In the genomic region with DNA sequence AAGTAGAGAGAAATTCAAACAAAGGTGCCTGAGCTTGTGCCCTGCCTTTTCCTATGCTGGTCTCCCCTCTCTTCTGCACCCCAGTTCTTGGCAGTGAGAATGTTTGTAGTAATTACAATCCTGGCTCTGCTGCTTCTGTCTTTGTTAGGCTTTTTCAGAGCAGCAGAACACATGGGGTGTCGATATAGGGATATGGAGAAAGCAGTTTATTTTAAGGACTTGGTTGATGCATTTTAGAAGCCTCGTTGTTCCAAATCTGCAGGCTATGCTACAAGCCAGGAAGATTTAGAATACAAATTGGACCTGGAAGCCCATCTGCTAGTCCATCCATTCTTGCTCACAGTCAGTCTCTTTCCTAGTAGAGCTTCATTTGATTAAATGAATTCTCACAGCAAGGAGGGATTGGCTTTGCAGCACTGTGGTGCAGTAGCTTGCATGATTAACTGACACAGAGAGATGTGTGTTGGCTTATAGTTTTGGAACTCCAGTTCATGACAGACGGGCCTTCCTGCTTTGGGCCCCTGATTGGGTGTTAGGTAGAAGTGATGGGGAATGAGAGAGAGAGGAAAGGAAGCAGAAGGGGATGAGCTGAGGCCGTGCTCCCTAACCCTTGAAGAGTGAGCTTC, we compare ENCODE assay signal across 30 mouse cellular contexts. TPM values are rescaled to one million over a fixed set of nuclear protein-coding genes. Genes with fewer than 3 reads are reported as not detected.
DNase-seq lines count a peak whose midpoint lies in the region; ATAC-seq and TF ChIP-seq lines count a peak whose summit lies in the region.
"Had no signal": no experiment of that assay in that cellular context is flagged by ENCODE, and none has a peak within 500 bp of the region (broad histone marks: within the 10 kb centered on the region; RNA-seq: fewer than 3 reads in every experiment).

No protein-coding gene starts in this region.

- ATAC-seq in forebrain, postnatal 0 days = peak; percentile 90
- ATAC-seq: activated CD4-positive, CD25-positive, alpha-beta regulatory T cell, adult 4 months; CD4-positive, CD25-positive, alpha-beta regulatory T cell, adult 4 months; intestine, postnatal 0 days; liver, postnatal 0 days; midbrain, embryonic 16.5 days had no signal

- H3K27ac ChIP-seq in forebrain, postnatal 0 days (ENCODE audit: low read depth, low read length) = 0 out of 2 replicates have a peak overlapping the region, but pooled peaks have one; percentile 51
- H3K27ac ChIP-seq in forebrain, embryonic 10.5 days = no peak overlapping the region
- H3K27ac ChIP-seq in layer of hippocampus, adult 2 months = peak overlapping the region; percentile 78
- H3K27ac ChIP-seq: embryonic facial prominence, embryonic 13.5 days; gastrocnemius, adult 2 months; heart, adult 2 months; hindbrain, embryonic 14.5 days; limb, embryonic 12.5 days had no signal

- 52% methylated on average over 4 of the region's 4 CpGs for WGBS in forebrain, postnatal 0 days
- WGBS in forebrain, embryonic 10.5 days = 88% methylated on average over 4 of the region's 4 CpGs

- H3K4me3 ChIP-seq in forebrain, postnatal 0 days (ENCODE audit: low read depth, low read length) = no peak overlapping the region
- H3K4me3 ChIP-seq in forebrain, embryonic 10.5 days = no peak overlapping the region
- H3K4me3 ChIP-seq in layer of hippocampus, adult 2 months = no peak overlapping the region
- H3K4me3 ChIP-seq: embryonic facial prominence, embryonic 13.5 days; erythroblast, embryonic 14.5 days; gastrocnemius, adult 2 months; heart, adult 2 months; heart, embryonic 12.5 days; limb, embryonic 12.5 days had no signal

- H3K4me2 ChIP-seq in forebrain, postnatal 0 days (ENCODE audit: low read depth) = no peak overlapping the region
- H3K4me2 ChIP-seq: embryonic facial prominence, embryonic 13.5 days; heart, embryonic 12.5 days; hindbrain, embryonic 14.5 days; limb, embryonic 12.5 days; midbrain, embryonic 11.5 days had no signal

- no peaks in the 10 kb centered on the region for H3K9me3 ChIP-seq in forebrain, postnatal 0 days (ENCODE audit: low read length)
- no peaks in the 10 kb centered on the region for H3K9me3 ChIP-seq in forebrain, embryonic 10.5 days
- H3K9me3 ChIP-seq: embryonic facial prominence, embryonic 13.5 days; heart, embryonic 12.5 days; limb, embryonic 12.5 days had no signal

- H3K9ac ChIP-seq in forebrain, postnatal 0 days = no peak overlapping the region
- H3K9ac ChIP-seq: embryonic facial prominence, embryonic 13.5 days; heart, embryonic 12.5 days; hindbrain, embryonic 14.5 days; limb, embryonic 12.5 days; liver, postnatal 0 days had no signal

- DNase-seq in forebrain, postnatal 0 days = peak; percentile 48
- DNase-seq in forebrain, embryonic 10.5 days (ENCODE audit: extremely low spot score, low spot score) = no peak
- peak in 1 of 2 experiments; percentile 56 for DNase-seq in layer of hippocampus, adult 2 months (ENCODE audit: low spot score in 2 of 2)
- DNase-seq in layer of hippocampus, postnatal 25 days (ENCODE audit: extremely low spot score in 1 of 2, low spot score in 1 of 2) = no peak
- peak; percentile 58 for DNase-seq in brain, adult 2 months (ENCODE audit: low read depth, low spot score)
- DNase-seq in brain, embryonic 18.5 days (ENCODE audit: low read depth, low spot score) = peak; percentile 42
- no peak for DNase-seq in Muller cell, postnatal 12 days (ENCODE audit: inconsistent ontology term)
- DNase-seq in thymus, postnatal 25 days = no peak
- DNase-seq: adrenal gland, adult 8-10 months; cerebellum, adult 11-12 months; cerebellum, adult 9-11 months; gastrocnemius, adult 2 months; gastrocnemius, postnatal 36 days; heart, adult 2 months; kidney, adult 9 months; kidney, postnatal 10 days; liver, postnatal 0 days; lung, postnatal 36 days; right cerebral cortex, adult 18-20 months; right cerebral cortex, postnatal 4 days had no signal

- H3K36me3 ChIP-seq in forebrain, postnatal 0 days (ENCODE audit: insufficient read depth) = peaks cover 4% of the 10 kb centered on the region; the same call in 1 of the 2 replicates
- H3K36me3 ChIP-seq in forebrain, embryonic 10.5 days (replicated peaks) = peaks cover 77% of the 10 kb centered on the region

- H3K27me3 ChIP-seq in forebrain, postnatal 0 days (ENCODE audit: insufficient read depth, low read length) = no peaks in the 10 kb centered on the region
- no peaks in the 10 kb centered on the region for H3K27me3 ChIP-seq in forebrain, embryonic 10.5 days (ENCODE audit: poor library complexity, severe bottlenecking)
- H3K27me3 ChIP-seq: embryonic facial prominence, embryonic 13.5 days; heart, embryonic 12.5 days; limb, embryonic 12.5 days had no signal

- no peak for TF ChIP-seq CTCF in forebrain, postnatal 0 days (IDR thresholded peaks at IDR 0.05; ENCODE audit: low read depth)
- TF ChIP-seq CTCF in layer of hippocampus, adult 2 months (conservative IDR thresholded peaks at IDR 0.05) = no peak

- H3K4me1 ChIP-seq in forebrain, postnatal 0 days (ENCODE audit: insufficient read depth) = no peaks in the 10 kb centered on the region
- no peaks in the 10 kb centered on the region for H3K4me1 ChIP-seq in forebrain, embryonic 10.5 days
- H3K4me1 ChIP-seq: embryonic facial prominence, embryonic 13.5 days; heart, embryonic 12.5 days; limb, embryonic 12.5 days had no signal

RNA-seq across cellular contexts. Expression of gene Cdk8, which starts 43.5 kb away (rescaled TPM):
- total RNA-seq in forebrain, postnatal 0 days (2014; rRNA removed) = 44.6 and 48.8 TPM in 2 replicates
- 9.7 and 13.1 TPM in 2 replicates for polyA plus RNA-seq in forebrain, postnatal 0 days (2015; fragmentation: Nextera tagmentation; extraction: Ambion mirVana)
- polyA plus RNA-seq in forebrain, embryonic 10.5 days (2016; fragmentation: Nextera tagmentation; extraction: Ambion mirVana) = 21.8 and 22.6 TPM in 2 replicates
- 10 to 100 TPM; 40.7 to 44.5 TPM for total RNA-seq in layer of hippocampus, adult 2 months (2021)
- total RNA-seq in layer of hippocampus, postnatal 25 days (2021) = 10 to 100 TPM; 39.7 to 48.8 TPM

RNA-seq across cellular contexts. Expression of gene Rnf6, which starts 53.2 kb away (rescaled TPM):
- 13.7 and 16.5 TPM in 2 replicates for total RNA-seq in forebrain, postnatal 0 days (2014; rRNA removed)
- polyA plus RNA-seq in forebrain, postnatal 0 days (2015; fragmentation: Nextera tagmentation; extraction: Ambion mirVana) = 16.6 and 22.1 TPM in 2 replicates
- 25.9 and 27.7 TPM in 2 replicates for polyA plus RNA-seq in forebrain, embryonic 10.5 days (2016; fragmentation: Nextera tagmentation; extraction: Ambion mirVana)
- total RNA-seq in layer of hippocampus, adult 2 months (2021) = 10 to 100 TPM; 64.6 to 70.8 TPM
- total RNA-seq in layer of hippocampus, postnatal 25 days (2021) = 10 to 100 TPM; 60.8 to 64.6 TPM

Comparison
In these comparisons a context has a peak if more than half of its experiments do, and no peak if none do; other contexts are left out.
1. DNase-seq: peak in forebrain, postnatal 0 days (single experiment), brain, adult 2 months (single experiment) and brain, embryonic 18.5 days (single experiment); none in forebrain, embryonic 10.5 days (single experiment), layer of hippocampus, postnatal 25 days (0 of 2), Muller cell, postnatal 12 days (single experiment) and thymus, postnatal 25 days (single experiment).